8 mouse cellular contexts compared by ENCODE assay signal in genomic region chr6:115901062-115901461, GRCm38 (mm10). TPM values are rescaled to one million over a fixed set of nuclear protein-coding genes. Genes with fewer than 3 reads are reported as not detected.
DNase-seq lines count a peak whose midpoint lies in the region; ATAC-seq and TF ChIP-seq lines count a peak whose summit lies in the region.

No protein-coding gene starts in this region.

- no peak overlapping the region for H3K4me2 ChIP-seq in forebrain, embryonic 11.5 days (ENCODE audit: low read depth, low read length, severe bottlenecking)
- no peak overlapping the region for H3K4me2 ChIP-seq in heart, embryonic 16.5 days (ENCODE audit: low read depth, low read length)
- H3K4me2 ChIP-seq in liver, embryonic 16.5 days (ENCODE audit: low read depth, low read length): no peak overlapping the region
- no peak overlapping the region for H3K4me2 ChIP-seq in neural tube, embryonic 11.5 days (ENCODE audit: low read depth)

- no peak overlapping the region for H3K4me3 ChIP-seq in forebrain, embryonic 11.5 days (ENCODE audit: low read depth, low read length)
- H3K4me3 ChIP-seq in heart, embryonic 16.5 days (ENCODE audit: low read length): no peak overlapping the region
- H3K4me3 ChIP-seq in liver, embryonic 16.5 days (ENCODE audit: low read depth, low read length): no peak overlapping the region
- H3K4me3 ChIP-seq in neural tube, embryonic 11.5 days (ENCODE audit: low read depth, low read length): no peak overlapping the region
- H3K4me3 ChIP-seq in testis, adult 2 months (ENCODE audit: control insufficient read depth, low read depth, low read length): no peak overlapping the region

- H3K4me1 ChIP-seq in forebrain, embryonic 11.5 days (replicated peaks; ENCODE audit: control insufficient read depth, insufficient read depth, low read length): no peaks in the 10 kb centered on the region
- peaks cover 15% of the 10 kb centered on the region for H3K4me1 ChIP-seq in heart, embryonic 16.5 days (ENCODE audit: control insufficient read depth, insufficient read depth, low read length)
- no peaks in the 10 kb centered on the region for H3K4me1 ChIP-seq in liver, embryonic 16.5 days (ENCODE audit: control insufficient read depth, low read depth, low read length)
- H3K4me1 ChIP-seq in neural tube, embryonic 11.5 days (ENCODE audit: control insufficient read depth, insufficient read depth, low read length): no peaks in the 10 kb centered on the region
- H3K4me1 ChIP-seq in testis, adult 2 months (ENCODE audit: control insufficient read depth, insufficient read depth, low read length): no peaks in the 10 kb centered on the region

- peak; percentile 73; the same call in 1 of the 2 replicates for TF ChIP-seq CTCF in testis, adult 2 months (IDR thresholded peaks at IDR 0.05; ENCODE audit: control insufficient read depth, insufficient read depth, insufficient replicate concordance, low read depth, low read length)

- 29% methylated on average over 3 of the region's 3 CpGs for WGBS in forebrain, embryonic 11.5 days
- 13% methylated on average over 3 of the region's 3 CpGs for WGBS in heart, embryonic 16.5 days
- 1% methylated on average over 3 of the region's 3 CpGs for WGBS in liver, embryonic 16.5 days (ENCODE audit: insufficient replicate concordance)
- 36% methylated on average over 3 of the region's 3 CpGs for WGBS in neural tube, embryonic 11.5 days

- H3K9me3 ChIP-seq in forebrain, embryonic 11.5 days (ENCODE audit: control insufficient read depth, low read length): no peaks in the 10 kb centered on the region
- H3K9me3 ChIP-seq in heart, embryonic 16.5 days (replicated peaks; ENCODE audit: control insufficient read depth, low read length): no peaks in the 10 kb centered on the region
- H3K9me3 ChIP-seq in liver, embryonic 16.5 days (replicated peaks; ENCODE audit: control insufficient read depth, low read length): no peaks in the 10 kb centered on the region
- no peaks in the 10 kb centered on the region for H3K9me3 ChIP-seq in neural tube, embryonic 11.5 days (ENCODE audit: control insufficient read depth, low read length)

- TF ChIP-seq POLR2A in testis, adult 2 months (IDR thresholded peaks at IDR 0.05; ENCODE audit: control insufficient read depth, low read depth, low read length): no peak

- no peaks in the 10 kb centered on the region for H3K27me3 ChIP-seq in forebrain, embryonic 11.5 days (ENCODE audit: control insufficient read depth, insufficient read depth, low read length)
- H3K27me3 ChIP-seq in heart, embryonic 16.5 days (ENCODE audit: control insufficient read depth, insufficient read depth, low read length): no peaks in the 10 kb centered on the region
- H3K27me3 ChIP-seq in liver, embryonic 16.5 days (ENCODE audit: control insufficient read depth, insufficient read depth, low read depth, low read length): no peaks in the 10 kb centered on the region
- no peaks in the 10 kb centered on the region for H3K27me3 ChIP-seq in neural tube, embryonic 11.5 days (ENCODE audit: control insufficient read depth, insufficient read depth, low read length)
- no peaks in the 10 kb centered on the region for H3K27me3 ChIP-seq in testis, adult 2 months (ENCODE audit: control insufficient read depth, insufficient read depth, low read length)

- no peak overlapping the region for H3K27ac ChIP-seq in forebrain, embryonic 11.5 days (ENCODE audit: low read depth, low read length)
- H3K27ac ChIP-seq in heart, embryonic 16.5 days (ENCODE audit: low read length): peak overlapping the region; percentile 71
- no peak overlapping the region for H3K27ac ChIP-seq in liver, embryonic 16.5 days (ENCODE audit: low read length)
- no peak overlapping the region for H3K27ac ChIP-seq in neural tube, embryonic 11.5 days (ENCODE audit: low read depth, low read length)
- H3K27ac ChIP-seq in testis, adult 2 months (ENCODE audit: control insufficient read depth, insufficient read depth, low read depth, low read length): 0 out of 2 replicates have a peak overlapping the region, but pooled peaks have one; percentile 2

- peak; percentile 97 for DNase-seq in 3T3-L1 (ENCODE audit: low read depth, low spot score)
- peak; percentile 47 to 55 for DNase-seq in adrenal gland, postnatal 4 days (ENCODE audit: low spot score in 2 of 2)
- peak; percentile 69 for DNase-seq in forebrain, embryonic 11.5 days (ENCODE audit: low spot score)
- peak; percentile 87 for DNase-seq in kidney, postnatal 14 days
- peak; percentile 70 for DNase-seq in neural tube, embryonic 11.5 days (ENCODE audit: low spot score)

- H3K36me3 ChIP-seq in forebrain, embryonic 11.5 days (ENCODE audit: control insufficient read depth, insufficient read depth, low read length): no peaks in the 10 kb centered on the region
- H3K36me3 ChIP-seq in heart, embryonic 16.5 days (ENCODE audit: control insufficient read depth, insufficient read depth): peaks cover 6% of the 10 kb centered on the region
- no peaks in the 10 kb centered on the region for H3K36me3 ChIP-seq in liver, embryonic 16.5 days (ENCODE audit: control insufficient read depth, insufficient read depth)
- H3K36me3 ChIP-seq in neural tube, embryonic 11.5 days (ENCODE audit: control insufficient read depth, insufficient read depth, low read length): peaks cover 3% of the 10 kb centered on the region; the same call in 1 of the 2 replicates
- peaks cover 1% of the 10 kb centered on the region for H3K36me3 ChIP-seq in testis, adult 2 months (ENCODE audit: control insufficient read depth, insufficient read depth, low read length)

- no peak overlapping the region for H3K9ac ChIP-seq in forebrain, embryonic 11.5 days (ENCODE audit: low read length)
- no peak overlapping the region; the same call in 1 of the 2 replicates for H3K9ac ChIP-seq in heart, embryonic 16.5 days (ENCODE audit: low read length)
- no peak overlapping the region for H3K9ac ChIP-seq in liver, embryonic 16.5 days (ENCODE audit: low read depth, low read length)
- no peak overlapping the region for H3K9ac ChIP-seq in neural tube, embryonic 11.5 days (ENCODE audit: low read length)

- 0 out of 2 replicates have a peak, but pooled peaks have one; percentile 42 for ATAC-seq in forebrain, embryonic 11.5 days (replicated peaks; ENCODE audit: low FRiP score)
- ATAC-seq in heart, embryonic 16.5 days (replicated peaks; ENCODE audit: extremely low read depth, insufficient read depth, low FRiP score): peak; percentile 74
- peak; percentile 43; the same call in 1 of the 2 replicates for ATAC-seq in liver, embryonic 16.5 days (ENCODE audit: low read depth)
- ATAC-seq in neural tube, embryonic 11.5 days (ENCODE audit: insufficient read depth, low FRiP score, low TSS enrichment): no peak

RNA-seq across cellular contexts. Expression of gene Rho, which starts 30.5 kb away (rescaled TPM):
- total RNA-seq in adrenal gland, postnatal 4 days (2021): 1 to 10 TPM in 1 of 2 experiments, under 1 TPM in 1; 0.70 to 1.1 TPM
- polyA plus RNA-seq in forebrain, embryonic 11.5 days (2014; fragmentation: Nextera tagmentation; extraction: Ambion mirVana): 0.09 TPM in 2 replicates
- polyA plus RNA-seq in heart, embryonic 16.5 days (2015; fragmentation: Nextera tagmentation; extraction: Ambion mirVana): 0.16 TPM in 1 of 2 replicates, not detected in the other
- polyA plus RNA-seq in liver, embryonic 16.5 days (2015; fragmentation: Nextera tagmentation; extraction: Ambion mirVana): not detected in 2 replicates
- polyA plus RNA-seq in neural tube, embryonic 11.5 days (2014; fragmentation: Nextera tagmentation; extraction: Ambion mirVana): not detected in 2 replicates
- 4.8 and 5.7 TPM in 2 replicates for polyA plus RNA-seq in testis, adult 2 months (2012; rRNA removed)

RNA-seq across cellular contexts. Expression of gene H1foo, which starts 43.7 kb away (rescaled TPM):
- total RNA-seq in adrenal gland, postnatal 4 days (2021): not detected
- not detected in 2 replicates for polyA plus RNA-seq in forebrain, embryonic 11.5 days (2014; fragmentation: Nextera tagmentation; extraction: Ambion mirVana)
- polyA plus RNA-seq in heart, embryonic 16.5 days (2015; fragmentation: Nextera tagmentation; extraction: Ambion mirVana): not detected in 2 replicates
- not detected in 2 replicates for polyA plus RNA-seq in liver, embryonic 16.5 days (2015; fragmentation: Nextera tagmentation; extraction: Ambion mirVana)
- not detected in 2 replicates for polyA plus RNA-seq in neural tube, embryonic 11.5 days (2014; fragmentation: Nextera tagmentation; extraction: Ambion mirVana)
- not detected in 2 replicates for polyA plus RNA-seq in testis, adult 2 months (2012; rRNA removed)

RNA-seq across cellular contexts. Expression of gene Ift122, which starts 47.8 kb away (rescaled TPM):
- total RNA-seq in adrenal gland, postnatal 4 days (2021): 10 to 100 TPM; 23.5 to 25.6 TPM
- polyA plus RNA-seq in forebrain, embryonic 11.5 days (2014; fragmentation: Nextera tagmentation; extraction: Ambion mirVana): 29.0 and 29.6 TPM in 2 replicates
- polyA plus RNA-seq in heart, embryonic 16.5 days (2015; fragmentation: Nextera tagmentation; extraction: Ambion mirVana): 21.4 and 23.0 TPM in 2 replicates
- polyA plus RNA-seq in liver, embryonic 16.5 days (2015; fragmentation: Nextera tagmentation; extraction: Ambion mirVana): 2.1 and 2.7 TPM in 2 replicates
- polyA plus RNA-seq in neural tube, embryonic 11.5 days (2014; fragmentation: Nextera tagmentation; extraction: Ambion mirVana): 24.4 and 31.6 TPM in 2 replicates
- polyA plus RNA-seq in testis, adult 2 months (2012; rRNA removed): 126 and 128 TPM in 2 replicates

RNA-seq across cellular contexts. Expression of gene Mbd4, which starts 47.9 kb away (rescaled TPM):
- total RNA-seq in adrenal gland, postnatal 4 days (2021): 1 to 10 TPM; 7.5 to 8.1 TPM
- 32.0 and 37.5 TPM in 2 replicates for polyA plus RNA-seq in forebrain, embryonic 11.5 days (2014; fragmentation: Nextera tagmentation; extraction: Ambion mirVana)
- polyA plus RNA-seq in heart, embryonic 16.5 days (2015; fragmentation: Nextera tagmentation; extraction: Ambion mirVana): 10.2 and 12.5 TPM in 2 replicates
- 8.5 and 9.3 TPM in 2 replicates for polyA plus RNA-seq in liver, embryonic 16.5 days (2015; fragmentation: Nextera tagmentation; extraction: Ambion mirVana)
- 19.7 and 20.8 TPM in 2 replicates for polyA plus RNA-seq in neural tube, embryonic 11.5 days (2014; fragmentation: Nextera tagmentation; extraction: Ambion mirVana)
- polyA plus RNA-seq in testis, adult 2 months (2012; rRNA removed): 6.3 and 7.6 TPM in 2 replicates

Comparison
In these comparisons a context has a peak if more than half of its experiments do, and no peak if none do; other contexts are left out.
1. H3K27ac ChIP-seq: peak in heart, embryonic 16.5 days (single experiment) and testis, adult 2 months (single experiment); none in forebrain, embryonic 11.5 days (single experiment), liver, embryonic 16.5 days (single experiment) and neural tube, embryonic 11.5 days (single experiment).
2. Peak in every context shown above with its lines, with median percentiles within 50 percentile points of each other: DNase-seq.